Mouse (Mus musculus): ENCODE data around the gene Nat8f7.
"Not testable (repeated sequence)": the region's sequence is repeated elsewhere in the genome, so short reads cannot be mapped to it uniquely, and the experiment has no call there.

DNA sequence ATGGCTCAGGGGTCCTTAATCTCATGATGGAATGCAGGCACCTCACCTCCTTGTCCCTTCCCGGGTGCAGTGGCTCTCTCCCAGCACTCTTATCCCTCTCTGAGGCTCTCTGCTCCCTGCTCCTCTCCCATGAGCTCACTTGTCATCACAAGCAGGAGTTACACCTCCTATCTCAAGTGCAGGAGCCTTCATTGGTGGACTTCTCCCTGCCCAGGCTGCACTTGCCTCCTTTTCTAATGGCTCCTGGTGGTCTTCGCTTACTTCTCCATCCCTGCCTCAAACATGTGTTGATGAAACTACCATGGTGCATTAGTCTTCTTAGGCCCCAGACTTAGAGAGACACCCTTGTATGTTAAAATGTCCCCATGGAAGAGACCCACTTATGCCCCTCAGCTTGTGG is 49.7 kb upstream of the Nat8f7 start:
- TF ChIP-seq CTCF (IDR thresholded peaks at IDR 0.05; ENCODE audit: borderline replicate concordance, control insufficient read depth, extremely low read depth, insufficient read depth, low read length, poor library complexity); POLR2A (IDR thresholded peaks at IDR 0.05; ENCODE audit: control insufficient read depth, extremely low read depth, insufficient read depth, low read length, poor library complexity): not testable (repeated sequence)

Data from thymus, adult 2 months (tissue).